Mouse (Mus musculus) frontal cortex, postnatal 10 days (tissue): ENCODE results near the gene Nt5c.
"Not testable (repeated sequence)": the region's sequence is repeated elsewhere in the genome, so short reads cannot be mapped to it uniquely, and the experiment has no call there.

Experiments used
- DNase-seq, 2 experiments: peaks; one replicate each; pipeline ENCODE4 v3.0.0; 2022; ENCODE audit warnings: low spot score in 2 of 2, mixed read lengths in 1 of 2

Gene Nt5c

DNA sequence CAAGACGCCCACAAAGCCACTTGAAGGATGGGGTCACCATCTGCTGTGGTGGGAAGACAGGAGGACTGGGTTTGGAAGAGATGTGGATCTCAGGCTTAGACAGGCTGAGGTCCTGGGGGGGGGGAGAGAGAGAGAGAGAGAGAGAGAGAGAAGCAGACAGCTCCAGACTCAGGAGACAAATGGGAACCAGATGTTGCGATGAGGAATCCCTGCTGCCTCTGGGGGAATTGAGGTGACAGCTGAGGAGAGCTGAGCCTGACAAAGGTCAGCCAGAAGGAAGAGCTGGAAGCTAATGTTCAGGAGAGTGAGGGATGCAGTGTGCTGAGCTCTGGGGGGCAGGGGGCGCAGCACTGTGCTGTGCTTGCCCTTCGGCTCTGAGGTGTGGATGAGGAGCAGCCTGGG is 24.4 kb downstream of the Nt5c start:
- no peak for DNase-seq

DNA sequence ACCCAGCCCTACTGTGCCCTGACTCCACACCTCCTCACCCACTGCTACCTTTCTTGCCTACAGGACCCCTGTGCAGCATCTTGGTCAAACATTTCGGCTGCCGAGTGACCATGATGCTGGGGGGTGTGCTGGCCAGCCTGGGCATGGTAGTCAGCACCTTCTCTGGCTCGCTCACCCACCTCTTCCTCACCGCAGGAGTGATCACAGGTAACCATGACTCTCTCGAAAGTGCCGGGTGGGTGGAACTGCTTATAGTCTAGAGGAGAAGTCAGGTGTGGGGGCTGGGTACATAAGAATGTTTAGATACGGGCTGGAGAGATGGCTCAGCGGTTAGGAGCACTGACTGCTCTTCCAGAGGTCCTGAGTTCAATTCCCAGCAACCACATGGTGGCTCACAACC is 26.8 kb downstream of the Nt5c start:
- no peak for DNase-seq

DNA sequence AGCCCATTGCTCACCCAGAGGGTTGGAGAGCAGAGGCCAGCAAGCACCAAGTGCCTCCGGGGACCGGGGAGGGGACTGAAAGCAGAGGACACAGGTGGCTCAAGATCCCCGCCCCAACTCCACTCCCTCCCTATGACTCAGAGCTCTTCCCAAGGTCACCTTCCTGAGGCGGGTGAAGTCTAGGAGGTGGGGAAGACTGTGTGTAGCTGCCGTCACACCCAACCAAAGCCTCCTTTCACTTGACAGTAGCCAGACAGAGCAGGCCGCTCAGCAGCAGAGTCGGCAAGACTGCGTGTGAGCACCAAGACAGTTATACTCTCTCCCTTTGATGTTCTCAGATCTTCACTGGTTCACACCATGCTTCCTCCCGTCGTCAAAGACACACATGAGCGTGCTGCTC is 28.3 kb downstream of the Nt5c start:
- DNase-seq, result no peak

DNA sequence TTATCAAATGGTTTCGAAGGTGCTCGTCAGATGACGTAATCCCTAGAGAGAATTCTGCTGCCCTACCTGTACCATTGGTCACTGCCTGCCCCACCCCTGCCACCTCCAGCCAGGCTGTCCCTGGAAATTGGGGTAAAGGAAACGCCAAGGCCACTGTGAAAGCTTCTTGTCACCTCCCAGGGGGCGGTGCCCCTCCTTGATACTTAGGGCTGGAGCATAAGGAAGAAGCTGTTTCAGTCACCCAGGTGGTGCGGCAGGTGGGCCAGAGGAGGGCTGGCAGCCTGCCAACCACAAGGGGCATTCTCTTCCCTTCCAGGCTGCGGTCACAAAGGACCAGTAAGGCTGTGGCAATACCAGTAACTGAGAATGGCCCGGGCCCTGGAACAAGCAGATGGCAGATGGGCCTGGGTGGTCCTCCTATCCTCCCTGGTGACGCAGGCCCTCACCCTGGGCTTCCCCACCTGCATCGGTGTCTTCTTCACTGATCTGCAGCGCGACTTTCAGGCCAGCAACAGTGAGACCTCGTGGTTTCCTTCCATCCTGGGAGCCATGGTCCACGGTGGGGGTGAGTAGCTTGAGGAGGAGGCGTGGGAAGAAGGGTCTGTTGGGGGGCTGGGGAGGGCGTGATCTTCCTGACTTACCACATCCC is 29.3 kb downstream of the Nt5c start, which contains the start of gene Slc16a5:
TSS of gene Slc16a5 (plus strand) at position 232 of the 649 bp plus-strand sequence.
- DNase-seq, result no peak

DNA sequence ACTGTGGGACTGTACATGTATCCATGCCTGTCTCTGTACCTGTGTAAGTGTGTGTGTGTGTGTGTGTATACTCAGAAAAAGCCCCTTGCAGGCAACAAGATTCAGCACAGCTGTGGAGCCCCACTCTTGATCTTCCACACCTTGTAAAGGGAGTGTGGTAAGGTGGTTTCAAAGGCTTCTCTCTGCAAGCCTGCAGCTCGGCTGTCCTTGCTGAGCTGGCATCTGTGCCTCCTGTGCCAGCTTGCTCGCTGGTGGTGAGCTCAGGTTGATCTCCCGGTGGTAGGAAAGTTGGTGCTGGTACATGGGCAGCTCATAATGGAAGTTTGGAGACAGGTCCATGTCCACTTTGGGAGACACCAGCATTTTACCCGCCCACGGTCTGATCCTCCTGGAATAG is 29.8 kb downstream of the Nt5c start:
- no peak for DNase-seq

DNA sequence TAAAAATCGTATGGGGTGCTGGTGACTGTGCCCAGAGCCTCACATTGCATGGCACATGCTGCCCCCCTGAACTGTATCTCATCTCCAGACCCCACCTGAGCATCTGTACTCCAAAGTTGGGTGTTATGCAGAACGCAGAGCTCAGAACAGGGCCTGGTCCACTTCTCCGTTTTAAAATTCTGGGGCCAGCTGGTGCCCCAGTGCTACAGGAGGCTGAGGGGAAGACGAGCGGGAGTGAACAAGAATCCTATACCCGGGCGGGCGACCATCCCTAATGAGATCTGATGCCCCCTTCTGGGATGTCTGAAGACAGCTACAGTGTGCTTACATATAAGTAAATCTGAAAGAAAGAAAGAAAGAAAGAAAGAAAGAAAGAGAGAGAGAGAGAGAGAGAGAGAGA is 30.7 kb downstream of the Nt5c start:
- no peak for DNase-seq

DNA sequence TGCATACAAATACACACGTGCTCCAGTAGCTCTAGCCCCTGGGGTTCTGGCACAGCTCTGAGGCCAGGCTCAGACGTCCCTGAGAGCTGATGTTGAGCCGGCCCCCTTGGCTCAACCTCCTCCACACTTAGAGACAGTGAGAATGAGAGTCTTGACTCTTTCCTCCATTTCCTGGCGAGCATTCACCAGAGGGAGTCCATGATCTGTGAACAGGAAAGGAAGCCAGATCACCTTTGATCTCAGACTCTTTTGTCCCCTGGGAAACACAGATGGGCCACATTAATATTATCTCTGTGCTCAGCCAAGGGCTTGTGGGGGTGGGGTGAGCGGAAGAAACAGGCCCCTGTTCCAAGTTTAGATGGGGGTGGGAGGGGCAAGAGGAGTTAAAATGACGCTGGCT is 34.3 kb downstream of the Nt5c start:
- DNase-seq, result no peak

DNA sequence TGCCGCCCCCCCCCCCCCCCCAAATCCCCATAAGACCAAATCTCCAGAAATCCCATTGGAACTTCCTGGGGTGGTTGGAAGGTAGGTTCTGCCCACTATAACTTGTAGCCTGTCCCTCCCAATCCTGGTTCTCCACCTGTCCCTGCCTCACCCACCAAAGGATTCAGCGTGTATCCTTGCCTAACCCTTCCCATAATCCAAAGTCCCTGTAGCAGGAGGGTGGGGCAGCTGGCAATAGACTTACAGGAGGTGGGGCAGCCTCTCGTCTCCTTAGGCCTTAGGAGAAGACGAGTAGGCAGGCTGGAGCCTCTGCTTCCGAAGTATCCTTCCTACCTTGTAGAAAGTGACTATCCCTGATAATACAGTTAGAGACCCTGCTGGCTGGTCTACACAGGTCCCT is 35.5 kb downstream of the Nt5c start:
- DNase-seq, result no peak

DNA sequence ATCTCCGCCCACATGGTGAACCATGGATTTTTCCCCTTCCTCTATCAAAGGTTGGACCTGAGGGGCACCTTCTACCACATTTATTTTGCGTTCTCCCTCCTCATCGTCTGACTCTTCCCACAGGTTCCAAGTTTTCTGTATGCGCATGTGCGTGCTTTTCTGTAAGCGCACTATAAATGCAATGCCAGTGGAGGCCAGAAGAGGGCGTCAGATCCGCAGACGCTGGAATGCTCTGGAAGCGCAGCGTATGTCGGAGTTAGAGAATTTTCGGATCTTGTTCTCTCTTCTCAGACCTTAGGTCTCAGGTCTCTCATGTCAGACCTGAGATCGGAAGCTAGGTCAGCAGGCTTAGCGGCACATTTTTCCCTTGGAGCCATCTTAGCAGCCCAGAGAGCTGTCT is 36.0 kb downstream of the Nt5c start:
- DNase-seq, result no peak

DNA sequence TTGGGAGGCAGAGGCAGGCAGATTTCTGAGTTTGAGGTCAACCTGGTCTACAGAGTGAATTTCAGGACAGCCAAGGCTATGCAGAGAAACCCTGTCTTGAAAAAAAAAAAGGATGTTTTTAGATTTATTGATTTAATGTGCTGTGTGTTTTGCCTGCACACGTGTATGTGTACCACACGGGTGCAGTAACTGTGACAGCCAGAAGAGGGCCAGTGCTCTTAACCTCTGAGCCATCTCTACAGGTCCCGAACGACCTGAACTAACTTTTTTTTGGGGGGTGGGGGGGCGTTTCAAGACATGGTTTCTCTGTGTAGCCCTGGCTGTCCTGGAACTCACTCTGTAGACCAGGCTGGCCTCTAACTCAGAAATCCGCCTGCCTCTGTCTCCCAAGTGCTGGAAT is 36.8 kb downstream of the Nt5c start:
- not testable (repeated sequence) for DNase-seq

DNA sequence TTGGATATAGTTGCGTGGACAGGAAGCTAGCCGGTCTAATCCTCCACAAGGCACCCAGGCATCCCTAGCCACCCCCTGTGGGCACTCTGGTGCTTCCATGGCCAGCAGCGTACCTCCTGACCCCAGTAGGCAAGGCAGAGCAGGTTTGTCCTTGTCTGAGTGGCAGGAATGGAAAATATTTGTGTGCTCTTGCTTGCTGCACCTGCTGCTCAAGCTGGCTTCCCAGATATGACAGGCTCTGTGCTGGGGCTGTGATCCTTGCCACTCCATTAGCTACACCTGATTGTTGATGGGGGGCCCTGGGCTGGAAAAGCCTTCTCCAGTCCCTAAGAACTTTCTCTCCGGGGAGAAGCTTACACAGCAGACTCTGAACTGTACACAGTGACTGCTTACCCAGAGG is 38.4 kb downstream of the Nt5c start:
- no peak for DNase-seq

DNA sequence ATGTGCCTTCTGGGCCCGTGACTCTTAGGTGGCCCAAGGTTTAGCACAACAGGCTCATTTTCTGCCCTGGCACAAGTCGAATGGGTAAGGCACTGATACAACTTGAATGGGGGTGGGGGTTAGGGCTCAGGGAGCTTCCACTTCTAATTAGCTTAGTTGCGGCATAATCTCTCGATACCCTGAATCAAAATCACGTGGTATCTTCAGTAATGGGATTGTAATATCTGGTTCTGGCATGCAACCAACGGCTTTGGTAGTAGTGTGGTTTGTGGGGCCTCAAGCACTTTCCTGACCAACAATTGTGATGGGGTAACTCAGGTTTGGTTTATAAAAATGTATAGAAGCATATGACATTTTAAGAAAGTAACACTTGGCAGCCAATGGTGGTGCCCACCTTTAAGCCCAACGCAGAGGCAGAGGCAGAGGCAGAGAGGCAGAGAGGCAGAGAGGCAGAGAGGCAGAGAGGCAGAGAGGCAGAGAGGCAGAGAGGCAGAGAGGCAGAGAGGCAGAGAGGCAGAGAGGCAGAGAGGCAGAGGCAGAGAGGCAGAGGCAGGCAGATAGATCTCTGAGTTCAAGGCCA is 39.3 kb downstream of the Nt5c start:
- no peak for DNase-seq

DNA sequence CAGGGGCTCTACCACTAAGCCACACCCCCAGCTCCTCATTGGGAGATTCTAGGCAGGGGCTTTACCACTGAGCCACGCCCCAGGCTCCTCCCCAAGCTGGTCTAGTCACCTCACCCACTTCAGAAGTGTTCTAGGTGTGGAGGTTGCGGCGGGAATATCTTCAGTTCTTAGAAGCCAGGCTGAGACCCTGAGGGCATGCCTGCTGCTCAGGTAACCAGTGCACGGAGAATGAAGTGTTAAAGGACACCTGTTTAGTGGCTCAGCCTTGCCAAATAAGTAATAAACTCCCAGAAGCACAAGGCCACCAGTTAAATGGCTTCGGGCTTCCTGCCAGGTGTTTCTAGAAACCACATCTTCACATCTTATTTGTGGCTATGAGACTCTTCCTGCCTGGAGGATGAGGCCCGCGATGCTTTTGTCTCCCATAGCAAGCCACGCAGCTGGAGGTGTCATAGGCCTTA is 39.9 kb downstream of the Nt5c start:
- DNase-seq, result no peak

DNA sequence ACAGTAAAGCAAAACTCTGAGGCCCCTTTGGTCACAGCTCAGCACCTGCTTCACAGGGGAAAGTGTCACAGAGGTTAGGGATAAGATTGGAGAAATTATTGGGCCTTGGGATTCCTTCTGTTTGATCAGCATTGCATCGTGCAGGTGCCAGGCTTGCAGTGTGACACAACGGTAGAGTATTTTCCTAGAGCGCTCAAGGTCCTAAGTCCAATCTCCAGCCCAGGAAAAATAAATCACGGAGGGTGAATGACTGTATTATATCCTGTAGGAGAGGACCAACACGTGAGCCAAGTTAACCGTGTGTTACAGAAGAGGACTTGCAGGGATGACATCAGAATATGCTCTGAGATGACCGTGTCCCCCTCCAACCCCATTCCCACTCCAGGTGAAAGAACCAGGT is 41.5 kb downstream of the Nt5c start:
- no peak for DNase-seq

DNA sequence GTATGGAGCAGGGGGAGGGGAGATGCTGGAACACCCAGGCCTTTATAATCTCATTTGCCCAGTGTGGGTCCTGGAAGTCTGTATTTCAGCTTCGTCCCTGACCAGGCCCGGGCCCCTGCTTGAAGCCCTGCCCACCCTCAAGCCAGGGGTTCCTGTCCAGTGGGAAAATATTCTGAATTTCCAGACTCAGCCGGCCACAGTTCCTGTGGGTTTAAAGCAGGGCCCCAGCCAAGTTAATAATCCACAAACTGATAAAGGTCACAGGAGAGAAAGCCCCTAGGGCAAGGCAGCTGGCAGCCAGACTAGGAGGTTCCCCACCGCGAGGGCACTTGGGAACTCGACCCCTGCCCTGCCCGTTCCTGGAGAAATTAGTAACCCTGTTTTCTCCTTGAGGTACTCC is 42.7 kb downstream of the Nt5c start:
- DNase-seq, result no peak

DNA sequence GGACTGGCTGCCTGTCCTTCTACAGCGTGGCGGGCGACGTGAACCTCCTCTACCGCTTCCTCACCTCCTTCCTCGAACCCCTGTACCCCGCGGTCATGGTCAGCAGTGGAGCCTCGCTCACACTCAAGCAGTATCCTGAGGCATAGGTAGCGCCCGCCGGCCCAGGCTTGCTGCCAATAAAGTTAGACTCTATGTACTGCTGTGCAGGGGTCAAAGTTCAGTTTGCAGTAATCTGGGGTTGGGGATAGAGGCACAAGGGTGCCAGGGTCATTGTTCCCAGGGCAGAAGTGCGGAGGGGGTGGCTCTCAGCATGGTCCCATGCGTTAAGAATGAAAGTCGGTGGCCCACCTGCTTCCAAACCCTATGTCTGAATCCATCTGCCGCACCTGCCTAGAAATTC is 43.6 kb downstream of the Nt5c start:
- no peak for DNase-seq

DNA sequence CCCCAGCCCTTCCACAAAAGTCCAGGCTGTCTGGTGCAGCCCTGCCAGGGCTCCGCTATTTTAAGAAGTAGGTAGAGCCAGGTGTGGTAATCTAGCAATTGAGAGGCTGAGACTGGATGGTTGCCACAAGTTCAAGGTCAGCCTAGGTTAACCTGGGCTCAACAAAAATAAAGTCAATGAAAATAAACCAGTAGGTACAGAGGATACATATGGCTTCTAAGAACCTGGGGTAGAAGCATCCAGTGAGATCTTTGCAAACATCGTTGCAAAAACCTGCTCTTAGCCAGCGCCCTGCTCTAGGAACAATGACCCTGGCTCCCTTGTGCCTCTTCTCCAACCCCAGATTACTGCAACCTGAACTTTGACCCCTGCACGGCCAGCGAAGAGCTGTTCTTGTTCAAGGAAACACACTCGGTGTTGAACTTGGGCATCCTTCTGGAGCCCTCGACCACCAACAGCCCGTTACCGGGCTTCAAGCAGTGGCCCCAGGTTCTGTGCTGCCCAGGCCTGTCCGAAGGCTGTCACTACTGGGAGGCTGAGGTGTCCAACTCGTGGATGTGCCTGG is 44.3 kb downstream of the Nt5c start:
- no peak for DNase-seq

DNA sequence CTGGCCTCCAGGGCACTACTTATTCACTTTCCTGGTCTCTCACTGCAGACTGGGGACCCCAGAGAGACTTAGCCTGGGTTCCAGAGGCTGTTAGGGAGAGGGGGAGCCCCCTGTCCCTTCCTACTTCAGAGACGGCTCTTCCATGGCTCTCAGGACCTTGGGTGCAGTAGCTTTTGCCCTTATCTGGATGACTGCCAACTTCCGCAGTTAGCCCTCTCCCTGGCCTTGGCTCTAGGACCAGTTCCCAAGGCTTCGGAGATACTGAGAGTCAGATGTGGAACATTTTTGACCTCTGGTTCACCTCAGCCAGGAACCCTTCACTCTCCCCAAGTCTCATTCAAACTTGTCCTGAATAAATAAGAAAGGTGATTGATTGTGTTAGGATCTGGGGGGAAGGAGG is 44.8 kb downstream of the Nt5c start:
- no peak for DNase-seq

DNA sequence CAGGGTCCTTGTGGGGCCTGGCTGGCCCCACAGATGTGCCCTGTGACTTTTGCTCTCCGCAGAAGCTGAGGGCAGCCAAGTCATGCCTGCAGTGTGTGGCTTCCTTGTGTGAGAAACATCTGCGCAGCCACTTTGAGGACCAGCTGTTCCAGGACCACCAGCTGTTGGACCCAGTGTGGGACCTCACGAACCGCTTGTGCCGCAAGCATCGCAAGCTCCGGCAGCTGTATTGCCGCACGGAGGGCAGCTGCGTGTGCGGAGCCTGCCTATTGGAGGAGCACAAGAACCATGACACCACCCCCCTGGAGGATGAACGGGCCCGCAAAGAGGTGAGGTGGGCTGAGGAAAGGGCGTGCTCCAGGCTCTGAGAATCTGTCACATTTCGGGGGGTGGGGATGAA is 50.2 kb downstream of the Nt5c start:
- DNase-seq, result no peak
